Mouse (Mus musculus): ENCODE data around the gene Knop1. TPM values are rescaled to one million over a fixed set of nuclear protein-coding genes. Genes with fewer than 3 reads are reported as not detected.

The Knop1 gene
- total RNA-seq, 2 experiments from 2014 or later = 26.6 to 27.5 TPM

GRCm38 (mm10) chr7:118850676-118851290 lies 5.3 kb downstream of the Knop1 start:
- DNase-seq (ENCODE audit: low spot score in 2 of 2) = no peak
- intact Hi-C loops (cut with DNase I) = no loop called here

GRCm38 (mm10) chr7:118849543-118850250 lies 6.4 kb downstream of the Knop1 start:
- no peak for DNase-seq (ENCODE audit: low spot score in 2 of 2)
- intact Hi-C loops (cut with DNase I) = loop anchor here (5.0 kb wide), 1 partner anchor 82 kb away; no protein-coding TSS in a partner anchor

GRCm38 (mm10) chr7:118848796-118849195 lies 7.3 kb downstream of the Knop1 start:
- intact Hi-C loops (cut with DNase I) = loop anchor here (5.0 kb wide), 1 partner anchor 81 kb away; no protein-coding TSS in a partner anchor
- DNase-seq (ENCODE audit: low spot score in 2 of 2) = no peak

- DNase-seq (ENCODE audit: low spot score in 2 of 2) = no peak
- intact Hi-C loops (cut with DNase I) = loop anchor here (5.0 kb wide), 1 partner anchor 79 kb away; no protein-coding TSS in a partner anchor
Measured at GRCm38 (mm10) chr7:118846329-118846728, 9.7 kb downstream of the Knop1 start.

- intact Hi-C loops (cut with DNase I) = loop anchor here (5.0 kb wide), 1 partner anchor 78 kb away; no protein-coding TSS in a partner anchor
Measured at GRCm38 (mm10) chr7:118845141-118845540, 10.9 kb downstream of the Knop1 start.

GRCm38 (mm10) chr7:118842938-118843337 lies 13.1 kb downstream of the Knop1 start:
- DNase-seq (ENCODE audit: low spot score in 2 of 2) = no peak
- intact Hi-C loops (cut with DNase I) = no loop called here

More at GRCm38 (mm10) chr7:118845141-118845540, 10.9 kb downstream of the Knop1 start:
- no peak for DNase-seq (ENCODE audit: low spot score in 2 of 2)

GRCm38 (mm10) chr7:118841796-118842195 lies 14.3 kb downstream of the Knop1 start:
- peak in 1 of 2 experiments; percentile 66 for DNase-seq (ENCODE audit: low spot score in 2 of 2)
- intact Hi-C loops (cut with DNase I) = no loop called here

- peak; percentile 27 to 49 for DNase-seq (ENCODE audit: low spot score in 2 of 2)
- intact Hi-C loops (cut with DNase I) = no loop called here
Measured at GRCm38 (mm10) chr7:118841030-118841745, 14.9 kb downstream of the Knop1 start.

GRCm38 (mm10) chr7:118837901-118838300 lies 18.2 kb downstream of the Knop1 start:
- DNase-seq (ENCODE audit: low spot score in 2 of 2) = no peak
- intact Hi-C loops (cut with DNase I) = no loop called here

GRCm38 (mm10) chr7:118827975-118828416 lies 28.1 kb downstream of the Knop1 start:
- DNase-seq (ENCODE audit: low spot score in 2 of 2) = no peak
- intact Hi-C loops (cut with DNase I) = no loop called here

- intact Hi-C loops (cut with DNase I) = no loop called here
- DNase-seq (ENCODE audit: low spot score in 2 of 2) = no peak
Measured at GRCm38 (mm10) chr7:118824451-118824850, 31.6 kb downstream of the Knop1 start.

- DNase-seq (ENCODE audit: low spot score in 2 of 2) = no peak
- intact Hi-C loops (cut with DNase I) = no loop called here
Measured at GRCm38 (mm10) chr7:118821887-118822556, 34.0 kb downstream of the Knop1 start.

- intact Hi-C loops (cut with DNase I) = no loop called here
- DNase-seq (ENCODE audit: low spot score in 2 of 2) = no peak
Measured at GRCm38 (mm10) chr7:118821356-118821755, 34.7 kb downstream of the Knop1 start.

GRCm38 (mm10) chr7:118819666-118820065 lies 36.4 kb downstream of the Knop1 start:
- intact Hi-C loops (cut with DNase I) = loop anchor here (5.0 kb wide), 1 partner anchor 52 kb away; no protein-coding TSS in a partner anchor
- no peak for DNase-seq (ENCODE audit: low spot score in 2 of 2)

- DNase-seq (ENCODE audit: low spot score in 2 of 2) = no peak
- intact Hi-C loops (cut with DNase I) = loop anchor here (5.0 kb wide), 1 partner anchor 50 kb away; no protein-coding TSS in a partner anchor
Measured at GRCm38 (mm10) chr7:118817741-118818140, 38.3 kb downstream of the Knop1 start.

GRCm38 (mm10) chr7:118816275-118816674 lies 39.8 kb downstream of the Knop1 start:
- intact Hi-C loops (cut with DNase I) = loop anchor here (5.0 kb wide), 1 partner anchor 49 kb away; no protein-coding TSS in a partner anchor
- no peak for DNase-seq (ENCODE audit: low spot score in 2 of 2)

- DNase-seq (ENCODE audit: low spot score in 2 of 2) = peak in 1 of 2 experiments; percentile 53
- intact Hi-C loops (cut with DNase I) = no loop called here
Measured at GRCm38 (mm10) chr7:118813592-118813991, 42.5 kb downstream of the Knop1 start.

- no peak for DNase-seq (ENCODE audit: low spot score in 2 of 2)
- intact Hi-C loops (cut with DNase I) = no loop called here
Measured at GRCm38 (mm10) chr7:118811407-118812106, 44.5 kb downstream of the Knop1 start.

- peak in 1 of 2 experiments; percentile 60 for DNase-seq (ENCODE audit: low spot score in 2 of 2)
- intact Hi-C loops (cut with DNase I) = loop anchor here (2.0 kb wide), 1 partner anchor 25 kb away; no protein-coding TSS in a partner anchor
Measured at GRCm38 (mm10) chr7:118807899-118808298, 48.2 kb downstream of the Knop1 start.

Measured in left cerebral cortex, postnatal 25 days (tissue).